Mouse (Mus musculus) CH12.LX (cell line): Measurements from ENCODE around the gene Tanc1. TPM values are rescaled to one million over a fixed set of nuclear protein-coding genes. Genes with fewer than 3 reads are reported as not detected.

Source experiments
- DNase-seq: peaks from one replicate; pipeline ENCODE4 v3.0.0-alpha.2; 2013; ENCODE audit errors: extremely low read depth
- H3K27ac ChIP-seq: 2 replicates; pipeline ENCODE4 v1.5.1; 2012; ENCODE audit warnings: low read depth, mild to moderate bottlenecking, control low read depth, moderate library complexity; ENCODE audit not compliant: insufficient read depth
- H3K27me3 ChIP-seq: replicated peaks from 2 replicates; pipeline ENCODE3; 2012; ENCODE audit warnings: inconsistent platforms
- H3K36me3 ChIP-seq, 2 experiments: replicated peaks in 1 of 2; 2 replicates each; pipeline versions ENCODE3 to v1.6.1; 2012; ENCODE audit warnings: inconsistent platforms in 1 of 2, low read length in 1 of 2, mild to moderate bottlenecking in 1 of 2, mixed read lengths in 1 of 2, moderate library complexity in 1 of 2; ENCODE audit not compliant: control insufficient read depth in 1 of 2, insufficient read depth in 1 of 2
- H3K4me1 ChIP-seq, 2 experiments: 2 replicates each; pipeline ENCODE4 v1.6.1; 2012; ENCODE audit warnings: inconsistent platforms in 1 of 2, moderate library complexity in 1 of 2; ENCODE audit not compliant: insufficient read depth in 2 of 2, control insufficient read depth in 1 of 2
- H3K4me2 ChIP-seq: 2 replicates; pipeline ENCODE4 v1.6.1; 2012; ENCODE audit warnings: low read depth, mild to moderate bottlenecking, control low read depth; ENCODE audit not compliant: poor library complexity, insufficient read depth, severe bottlenecking
- H3K4me3 ChIP-seq, 3 experiments: fragments of 150-350 bp in 1 of 3; sonication (generic) in 1 of 3; replicated peaks in 1 of 3; 2 replicates each; pipeline versions ENCODE3 to v1.5.1; 2011 to 2012; ENCODE audit warnings: low read depth in 2 of 3, low read length in 2 of 3, mild to moderate bottlenecking in 2 of 3, moderate library complexity in 2 of 3, control low read depth in 1 of 3, improper control_type of control experiment in 1 of 3, inconsistent platforms in 1 of 3, mixed read lengths in 1 of 3; ENCODE audit not compliant: poor library complexity in 1 of 3
- H3K79me2 ChIP-seq: replicated peaks from 2 replicates; pipeline ENCODE4 v1.6.1; 2012; ENCODE audit warnings: mild to moderate bottlenecking, moderate library complexity; ENCODE audit not compliant: control insufficient read depth, poor library complexity, insufficient read depth, severe bottlenecking; ENCODE audit errors: extremely low read depth
- H3K9ac ChIP-seq: 2 replicates; pipeline ENCODE4 v1.6.1; 2012; ENCODE audit warnings: low read depth, mild to moderate bottlenecking, control low read depth, moderate library complexity; ENCODE audit not compliant: insufficient read depth
- H3K9me3 ChIP-seq: replicated peaks from 2 replicates; pipeline ENCODE3; 2012; ENCODE audit warnings: low read length, inconsistent platforms, mixed read lengths
- BHLHE40 ChIP-seq: IDR thresholded peaks from 2 replicates; pipeline ENCODE4 v1.6.1; 2011; ENCODE audit warnings: mild to moderate bottlenecking, low read depth, low read length, improper control_type of control experiment
- CHD1 ChIP-seq: IDR thresholded peaks from 2 replicates; pipeline ENCODE4 v1.6.1; 2012; ENCODE audit warnings: low read depth, low read length, improper control_type of control experiment, inconsistent platforms
- CHD2 ChIP-seq: IDR thresholded peaks from 2 replicates; pipeline ENCODE4 v1.6.1; 2011; ENCODE audit warnings: low read length, improper control_type of control experiment
- CTCF ChIP-seq, 2 experiments: IDR thresholded peaks in 1 of 2; conservative IDR thresholded peaks in 1 of 2; 2 replicates each; pipeline ENCODE4 v1.5.1; 2011 to 2012; ENCODE audit warnings: low read depth in 2 of 2, low read length in 2 of 2, improper control_type of control experiment in 1 of 2, inconsistent platforms in 1 of 2, mild to moderate bottlenecking in 1 of 2, moderate library complexity in 1 of 2
- E2F4 ChIP-seq: IDR thresholded peaks from 2 replicates; pipeline ENCODE4 v1.6.1; 2011; ENCODE audit warnings: low read depth, low read length, improper control_type of control experiment; ENCODE audit not compliant: insufficient replicate concordance
- EP300 ChIP-seq: IDR thresholded peaks from 2 replicates; pipeline ENCODE4 v1.6.1; 2011; ENCODE audit warnings: low read length, improper control_type of control experiment
- ETS1 ChIP-seq: conservative IDR thresholded peaks from 2 replicates; pipeline ENCODE4 v1.6.1; 2012; ENCODE audit warnings: low read depth, mild to moderate bottlenecking, inconsistent platforms, low read length, improper control_type of control experiment, moderate library complexity
- GABPA ChIP-seq: IDR thresholded peaks from 2 replicates; pipeline ENCODE4 v1.6.1; 2012; ENCODE audit warnings: low read depth, low read length, improper control_type of control experiment, inconsistent platforms; ENCODE audit not compliant: insufficient replicate concordance
- IRF4 ChIP-seq: IDR thresholded peaks from 2 replicates; pipeline ENCODE4 v1.6.1; 2014; ENCODE audit warnings: low read depth, mild to moderate bottlenecking, inconsistent platforms, low read length, improper control_type of control experiment
- JUN ChIP-seq: IDR thresholded peaks from 2 replicates; pipeline ENCODE4 v1.6.1; 2011; ENCODE audit warnings: low read depth, mild to moderate bottlenecking, low read length, improper control_type of control experiment, moderate library complexity; ENCODE audit not compliant: insufficient read depth
- MAX ChIP-seq: IDR thresholded peaks from 2 replicates; pipeline ENCODE4 v1.6.1; 2011; ENCODE audit warnings: low read length, improper control_type of control experiment
- MAZ ChIP-seq: IDR thresholded peaks from 2 replicates; pipeline ENCODE4 v1.6.1; 2012; ENCODE audit warnings: low read depth, mild to moderate bottlenecking, inconsistent platforms, low read length, improper control_type of control experiment, moderate library complexity
- MXI1 ChIP-seq: IDR thresholded peaks from 2 replicates; pipeline ENCODE4 v1.6.1; 2011; ENCODE audit warnings: mild to moderate bottlenecking, low read depth, low read length, improper control_type of control experiment
- MYC ChIP-seq: IDR thresholded peaks from 2 replicates; pipeline ENCODE4 v1.6.1; 2011; ENCODE audit warnings: low read depth, mild to moderate bottlenecking, improper control_type of control experiment, low read length
- NRF1 ChIP-seq: IDR thresholded peaks from 2 replicates; pipeline ENCODE4 v1.6.1; 2014; ENCODE audit warnings: low read depth, mild to moderate bottlenecking, inconsistent platforms, low read length, improper control_type of control experiment, moderate library complexity
- POLR2AphosphoS2 ChIP-seq: IDR thresholded peaks from 2 replicates; pipeline ENCODE4 v1.6.1; 2011; ENCODE audit warnings: low read depth, low read length, improper control_type of control experiment
- RCOR1 ChIP-seq: conservative IDR thresholded peaks from 2 replicates; pipeline ENCODE4 v1.6.1; 2012; ENCODE audit warnings: low read depth, mild to moderate bottlenecking, inconsistent platforms, low read length, improper control_type of control experiment
- SMC3 ChIP-seq: IDR thresholded peaks from 2 replicates; pipeline ENCODE4 v1.6.1; 2011; ENCODE audit warnings: low read depth, low read length, improper control_type of control experiment
- TBP ChIP-seq: conservative IDR thresholded peaks from 2 replicates; pipeline ENCODE4 v1.6.1; 2011; ENCODE audit warnings: low read depth, low read length, improper control_type of control experiment
- UBTF ChIP-seq: IDR thresholded peaks from 2 replicates; pipeline ENCODE4 v1.6.1; 2012; ENCODE audit warnings: low read depth, mild to moderate bottlenecking, inconsistent platforms, low read length, improper control_type of control experiment, moderate library complexity
- ZC3H11A ChIP-seq: IDR thresholded peaks from 2 replicates; pipeline ENCODE4 v1.6.1; 2012; ENCODE audit warnings: low read depth, mild to moderate bottlenecking, inconsistent platforms, low read length, improper control_type of control experiment
- dilution Hi-C: fragments of 300-500 bp; cut with MboI; formaldehyde crosslinking; loops from 2 replicates; pipeline ENCODE4 v1.14.3; 2020; ENCODE audit warnings: low sequenced_read_pairs; ENCODE audit not compliant: extremely low pct_unique_long_range_greater_than_20kb, extremely low pct_ligation_motif_present
- in situ Hi-C: fragments of 300-500 bp; cut with MboI; formaldehyde crosslinking; loops from 3 replicates; pipeline ENCODE4 v1.14.3; 2019; ENCODE audit warnings: low sequenced_read_pairs, low pct_ligation_motif_present, low pct_unique_long_range_greater_than_20kb, mixed read lengths
- polyA plus RNA-seq: library from polyadenylated mRNA; unstranded; fragments of >175 nt; gene quantifications from 2 replicates; pipeline ENCODE4 v1.2.1, GENCODE M21; 2012; ENCODE audit warnings: low read depth; ENCODE audit not compliant: insufficient read length
- total RNA-seq, 2 experiments: library from RNA; depleted of rRNA; stranded (reverse); fragments of 300-350 nt in 1 of 2; fragments of >200 nt in 1 of 2; gene quantifications; 2 replicates each; pipeline ENCODE4 v1.2.3; 2012 to 2014

The Tanc1 gene
- total and polyA plus RNA-seq, 3 experiments: 0.08 to 0.21 (median 0.08) TPM

GRCm38 (mm10) chr2:59688261-59689104, 76.6 kb downstream of the Tanc1 start:
- no peak for DNase-seq
- Histone ChIP-seq H3K27me3 (no peaks in the 10 kb centered on the region), H3K79me2 (no peaks in the 10 kb centered on the region), H3K27ac (no peak overlapping the region), H3K4me2 (no peak overlapping the region), H3K4me3 (no peak overlapping the region), H3K9ac (no peak overlapping the region), H3K9me3 (no peaks in the 10 kb centered on the region), H3K36me3 (no peaks in the 10 kb centered on the region), H3K4me1 (no peaks in the 10 kb centered on the region)
- TF ChIP-seq TBP (no peak), CHD1 (no peak), RCOR1 (no peak), BHLHE40 (no peak), UBTF (no peak), NRF1 (no peak), CHD2 (no peak), JUN (no peak), SMC3 (no peak), CTCF (conservative IDR thresholded peaks at IDR 0.05 in 1 of 2, IDR thresholded peaks at IDR 0.05 in 1 of 2; ENCODE audit: low read depth in 2 of 2, low read length in 2 of 2) (no peak), ZC3H11A (no peak), IRF4 (no peak), ETS1 (no peak), MAX (no peak), MYC (no peak)
- in situ Hi-C loops (no loop called here), dilution Hi-C loops (no loop called here)

GRCm38 (mm10) chr2:59691112-59691511, 79.3 kb downstream of the Tanc1 start:
- dilution Hi-C loops (no loop called here), in situ Hi-C loops (no loop called here)
- H3K9me3 ChIP-seq: no peaks in the 10 kb centered on the region
- H3K4me2 ChIP-seq: no peak overlapping the region
- no peak overlapping the region for H3K9ac ChIP-seq
- H3K4me1 ChIP-seq: no peaks in the 10 kb centered on the region
- no peak for DNase-seq
- H3K4me3 ChIP-seq: no peak overlapping the region
- no peaks in the 10 kb centered on the region for H3K79me2 ChIP-seq
- H3K27ac ChIP-seq: no peak overlapping the region
- no peaks in the 10 kb centered on the region for H3K27me3 ChIP-seq
- H3K36me3 ChIP-seq: no peaks in the 10 kb centered on the region
- TF ChIP-seq E2F4: no peak
- no peak for TF ChIP-seq RCOR1
- no peak for TF ChIP-seq IRF4
- no peak for TF ChIP-seq SMC3
- no peak for TF ChIP-seq MAZ
- no peak for TF ChIP-seq MAX
- no peak for TF ChIP-seq CHD2
- no peak for TF ChIP-seq EP300
- no peak for TF ChIP-seq GABPA
- no peak for TF ChIP-seq MXI1
- no peak for TF ChIP-seq POLR2AphosphoS2
- no peak for TF ChIP-seq TBP
